11 mouse cellular contexts compared by ENCODE assay signal in the genomic region with DNA sequence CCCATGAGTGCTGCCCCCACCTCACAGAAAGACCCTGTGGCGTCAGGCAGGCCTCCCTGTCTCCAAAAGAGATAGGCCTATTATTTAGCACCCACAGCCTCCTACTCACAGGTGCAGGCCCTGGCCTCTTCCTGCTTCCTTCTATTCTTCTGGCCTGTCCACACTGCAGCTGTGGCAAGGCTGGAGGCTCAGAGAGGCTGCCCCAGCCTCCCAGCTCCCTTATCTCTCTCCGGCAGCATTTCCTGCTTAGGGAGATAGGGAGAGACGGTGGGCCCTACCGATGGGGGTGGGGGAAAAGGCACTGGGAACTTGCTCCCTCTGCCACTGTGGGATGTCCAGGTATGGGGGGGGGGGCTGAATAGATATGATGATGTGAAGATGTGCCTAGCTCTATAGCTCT. TPM values are rescaled to one million over a fixed set of nuclear protein-coding genes. Genes with fewer than 3 reads are reported as not detected.
DNase-seq lines count a peak whose midpoint lies in the region; ATAC-seq and TF ChIP-seq lines count a peak whose summit lies in the region.
"Had no signal": no experiment of that assay in that cellular context is flagged by ENCODE, and none has a peak within 500 bp of the region (broad histone marks: within the 10 kb centered on the region; RNA-seq: fewer than 3 reads in every experiment).

No protein-coding gene starts in this region.

- H3K27ac ChIP-seq in midbrain, embryonic 12.5 days (replicated peaks), result peak overlapping the region; percentile 46
- H3K27ac ChIP-seq in midbrain, embryonic 15.5 days, result no peak overlapping the region
- peak overlapping the region; percentile 63 for H3K27ac ChIP-seq in liver, embryonic 14.5 days
- no peak overlapping the region for H3K27ac ChIP-seq in stomach, embryonic 16.5 days (ENCODE audit: low read length)

- TF ChIP-seq EP300 in liver, embryonic 14.5 days (IDR thresholded peaks at IDR 0.05; ENCODE audit: low read depth), result peak; percentile 94

- DNase-seq in heart, adult 11 months, result peak; percentile 96
- DNase-seq in heart, postnatal 10 days, result no peak
- peak; percentile 83 to 91 (median 87) for DNase-seq in liver, embryonic 14.5 days (ENCODE audit: low read depth in 3 of 3, low spot score in 3 of 3)
- DNase-seq in neural tube, embryonic 10.5 days (ENCODE audit: extremely low spot score, low spot score), result no peak
- no peak for DNase-seq in right cerebral cortex, postnatal 25 days
- DNase-seq: cerebellum, adult 9-11 months; kidney, adult 8-10 months had no signal

- no peaks in the 10 kb centered on the region for H3K9me3 ChIP-seq in midbrain, embryonic 12.5 days
- no peaks in the 10 kb centered on the region for H3K9me3 ChIP-seq in midbrain, embryonic 15.5 days
- no peaks in the 10 kb centered on the region for H3K9me3 ChIP-seq in liver, embryonic 14.5 days (ENCODE audit: control insufficient read depth, low read length)
- H3K9me3 ChIP-seq in stomach, embryonic 16.5 days (replicated peaks; ENCODE audit: control insufficient read depth, low read length), result no peaks in the 10 kb centered on the region

- no peak for ATAC-seq in midbrain, embryonic 12.5 days (ENCODE audit: low FRiP score, low read depth)
- no peak for ATAC-seq in midbrain, embryonic 15.5 days (replicated peaks)
- ATAC-seq in liver, embryonic 14.5 days (ENCODE audit: insufficient read depth), result peak; percentile 96
- ATAC-seq in stomach, embryonic 16.5 days (ENCODE audit: insufficient read depth, low FRiP score), result peak; percentile 38; the same call in 1 of the 2 replicates
- ATAC-seq: forebrain, embryonic 16.5 days had no signal

- peaks cover 6% of the 10 kb centered on the region; the same call in 1 of the 2 replicates for H3K27me3 ChIP-seq in midbrain, embryonic 12.5 days
- H3K27me3 ChIP-seq in midbrain, embryonic 15.5 days (replicated peaks), result no peaks in the 10 kb centered on the region
- no peaks in the 10 kb centered on the region for H3K27me3 ChIP-seq in liver, embryonic 14.5 days (ENCODE audit: control insufficient read depth, insufficient read depth, low read length)
- H3K27me3 ChIP-seq in stomach, embryonic 16.5 days (ENCODE audit: control insufficient read depth, insufficient read depth, low read length), result no peaks in the 10 kb centered on the region

- no peaks in the 10 kb centered on the region for H3K36me3 ChIP-seq in midbrain, embryonic 12.5 days
- H3K36me3 ChIP-seq in midbrain, embryonic 15.5 days (replicated peaks), result no peaks in the 10 kb centered on the region
- H3K36me3 ChIP-seq in liver, embryonic 14.5 days (replicated peaks; ENCODE audit: control insufficient read depth, insufficient read depth, low read depth), result no peaks in the 10 kb centered on the region
- H3K36me3 ChIP-seq in stomach, embryonic 16.5 days (ENCODE audit: control insufficient read depth, insufficient read depth, low read length), result no peaks in the 10 kb centered on the region

- H3K4me2 ChIP-seq in midbrain, embryonic 12.5 days (replicated peaks), result no peak overlapping the region
- H3K4me2 ChIP-seq in midbrain, embryonic 15.5 days, result no peak overlapping the region
- peak overlapping the region; percentile 77 for H3K4me2 ChIP-seq in liver, embryonic 14.5 days (ENCODE audit: low read depth)
- no peak overlapping the region for H3K4me2 ChIP-seq in stomach, embryonic 16.5 days (ENCODE audit: low read depth, low read length)

- 74% methylated on average over 4 of the region's 4 CpGs for WGBS in midbrain, embryonic 12.5 days
- WGBS in midbrain, embryonic 15.5 days, result 59% methylated on average over 4 of the region's 4 CpGs
- WGBS in liver, embryonic 14.5 days (ENCODE audit: insufficient replicate concordance), result 4% methylated on average over 4 of the region's 4 CpGs
- WGBS in stomach, embryonic 16.5 days, result 40% methylated on average over 4 of the region's 4 CpGs

- H3K4me1 ChIP-seq in midbrain, embryonic 12.5 days, result peaks cover 9% of the 10 kb centered on the region; the same call in 1 of the 2 replicates
- 0 out of 2 replicates have a peak, but pooled peaks cover 10% of the 10 kb centered on the region for H3K4me1 ChIP-seq in midbrain, embryonic 15.5 days
- H3K4me1 ChIP-seq in liver, embryonic 14.5 days (replicated peaks; ENCODE audit: control insufficient read depth in 2 of 2, insufficient read depth in 2 of 2, low read length in 1 of 2), result peaks cover 34 to 61% of the 10 kb centered on the region in 2 experiments
- H3K4me1 ChIP-seq in stomach, embryonic 16.5 days (ENCODE audit: control insufficient read depth, insufficient read depth, low read length), result no peaks in the 10 kb centered on the region

- H3K9ac ChIP-seq in midbrain, embryonic 12.5 days (replicated peaks), result no peak overlapping the region
- H3K9ac ChIP-seq in midbrain, embryonic 15.5 days, result no peak overlapping the region
- H3K9ac ChIP-seq in liver, embryonic 14.5 days (replicated peaks), result peak overlapping the region; percentile 72
- no peak overlapping the region for H3K9ac ChIP-seq in stomach, embryonic 16.5 days (ENCODE audit: low read length)

- intact Hi-C loops in heart, postnatal 10 days (cut with DNase I), result no loop called here

- H3K4me3 ChIP-seq in midbrain, embryonic 12.5 days, result no peak overlapping the region
- H3K4me3 ChIP-seq in midbrain, embryonic 15.5 days, result no peak overlapping the region
- H3K4me3 ChIP-seq in liver, embryonic 14.5 days (ENCODE audit: insufficient read depth in 1 of 2, low read depth in 2 of 2, low read length in 2 of 2), result peak overlapping the region; percentile 47 to 55
- no peak overlapping the region for H3K4me3 ChIP-seq in stomach, embryonic 16.5 days (replicated peaks; ENCODE audit: low read length)

- TF ChIP-seq CTCF in liver, embryonic 14.5 days (IDR thresholded peaks at IDR 0.05; ENCODE audit: low read depth), result no peak

RNA-seq across cellular contexts. Expression of gene Tspan18, which starts 19.4 kb away (rescaled TPM):
- total RNA-seq in heart, postnatal 10 days (2021), result 10 to 100 TPM; 54.1 to 63.4 TPM
- 24.6 and 34.1 TPM in 2 replicates for polyA plus RNA-seq in midbrain, embryonic 12.5 days (2016; fragmentation: Nextera tagmentation; extraction: Ambion mirVana)
- 20.1 and 22.6 TPM in 2 replicates for polyA plus RNA-seq in midbrain, embryonic 15.5 days (2015; fragmentation: Nextera tagmentation; extraction: Ambion mirVana)
- 2.2 and 2.5 TPM in 2 replicates for polyA plus RNA-seq in liver, embryonic 14.5 days (2012; rRNA removed)
- polyA plus RNA-seq in liver, embryonic 14.5 days (2014; fragmentation: Nextera tagmentation; extraction: Ambion mirVana), result 2.3 and 3.9 TPM in 2 replicates
- polyA plus RNA-seq in stomach, embryonic 16.5 days (2015; fragmentation: Nextera tagmentation; extraction: Ambion mirVana), result 15.3 and 17.0 TPM in 2 replicates

Comparison
In these comparisons a context has a peak if more than half of its experiments do, and no peak if none do; other contexts are left out.
1. DNase-seq: peak in heart, adult 11 months (single experiment) and liver, embryonic 14.5 days (3 of 3); none in heart, postnatal 10 days (0 of 2), neural tube, embryonic 10.5 days (single experiment) and right cerebral cortex, postnatal 25 days (single experiment).
2. H3K27ac ChIP-seq: peak in midbrain, embryonic 12.5 days (single experiment) and liver, embryonic 14.5 days (single experiment); none in midbrain, embryonic 15.5 days (single experiment) and stomach, embryonic 16.5 days (single experiment).
3. ATAC-seq: peak in liver, embryonic 14.5 days (single experiment) and stomach, embryonic 16.5 days (single experiment); none in midbrain, embryonic 12.5 days (single experiment) and midbrain, embryonic 15.5 days (single experiment).
4. H3K4me3 ChIP-seq: peak in liver, embryonic 14.5 days (2 of 2); none in midbrain, embryonic 12.5 days (single experiment), midbrain, embryonic 15.5 days (single experiment) and stomach, embryonic 16.5 days (single experiment).